Mouse (Mus musculus) limb, embryonic 13.5 days (tissue): ENCODE measurements around the gene Pld3. TPM values are rescaled to one million over a fixed set of nuclear protein-coding genes. Genes with fewer than 3 reads are reported as not detected.

ENCODE experiments used
- ATAC-seq: fragments of 200-750 bp; cut with Nextera tagmentation; 2 replicates; pipeline ENCODE4 v1.8.0; 2017; ENCODE audit warnings: low read depth, moderate number of reproducible peaks, moderate TSS enrichment; ENCODE audit not compliant: low FRiP score
- H3K27ac ChIP-seq: fragments of 300-500 bp; sonication (generic); 2 replicates; pipeline ENCODE4 v1.5.1; 2015; ENCODE audit warnings: inconsistent platforms, mild to moderate bottlenecking, moderate library complexity
- H3K27me3 ChIP-seq: fragments of 300-500 bp; sonication (generic); 2 replicates; pipeline ENCODE4 v1.6.1; 2015; ENCODE audit warnings: mild to moderate bottlenecking, inconsistent platforms
- H3K36me3 ChIP-seq: fragments of 300-500 bp; sonication (generic); 2 replicates; pipeline ENCODE4 v1.6.1; 2015; ENCODE audit warnings: inconsistent platforms, mild to moderate bottlenecking, moderate library complexity
- H3K4me1 ChIP-seq: fragments of 300-500 bp; sonication (generic); 2 replicates; pipeline ENCODE4 v1.6.1; 2015; ENCODE audit warnings: inconsistent platforms
- H3K4me2 ChIP-seq: fragments of 300-500 bp; sonication (generic); replicated peaks from 2 replicates; pipeline ENCODE4 v1.6.1; 2015; ENCODE audit warnings: inconsistent platforms, mild to moderate bottlenecking, moderate library complexity
- H3K4me3 ChIP-seq: fragments of 300-500 bp; sonication (generic); 2 replicates; pipeline ENCODE4 v1.5.1; 2015; ENCODE audit warnings: moderate library complexity, mild to moderate bottlenecking, inconsistent platforms
- H3K9ac ChIP-seq: fragments of 300-500 bp; sonication (generic); 2 replicates; pipeline ENCODE4 v1.6.1; 2015; ENCODE audit warnings: mild to moderate bottlenecking, inconsistent platforms
- H3K9me3 ChIP-seq: fragments of 300-500 bp; sonication (generic); 2 replicates; pipeline ENCODE4 v1.6.1; 2016; ENCODE audit warnings: inconsistent platforms
- whole genome bisulfite sequencing: fragments of 180-500 bp; shearing (Covaris S2); methylation state at CpG from one replicate; pipeline ENCODE4 v1.1.7; 2015; 5-methylcytosine and 5-hydroxymethylcytosine counted together
- polyA plus RNA-seq: library from polyadenylated mRNA; unstranded; fragments of >200 nt; fragmentation: Nextera tagmentation; extraction: Ambion mirVana; gene quantifications from 2 replicates; pipeline ENCODE4 v1.2.1, GENCODE M21; 2015

The Pld3 gene
- polyA plus RNA-seq, 1 experiment from 2014 or later, result 95.0 TPM

- H3K36me3 ChIP-seq, result peaks cover 91% of the 10 kb centered on the region
- H3K9me3 ChIP-seq, result no peaks in the 10 kb centered on the region
- no peak overlapping the region for H3K9ac ChIP-seq
- H3K27ac ChIP-seq, result no peak overlapping the region
- 87% methylated on average over 2 of the region's 2 CpGs for WGBS
- no peak overlapping the region for H3K4me2 ChIP-seq
- ATAC-seq, result no peak
- no peaks in the 10 kb centered on the region for H3K27me3 ChIP-seq
- H3K4me1 ChIP-seq, result no peaks in the 10 kb centered on the region
- no peak overlapping the region for H3K4me3 ChIP-seq
Observed at GRCm38 (mm10) chr7:27535386-27535785, 17.6 kb downstream of the Pld3 start.

GRCm38 (mm10) chr7:27532480-27533050 is 20.5 kb downstream of the Pld3 start:
- no peak overlapping the region for H3K27ac ChIP-seq
- H3K9ac ChIP-seq, result no peak overlapping the region
- ATAC-seq, result no peak
- peaks cover 86% of the 10 kb centered on the region for H3K36me3 ChIP-seq
- no peaks in the 10 kb centered on the region for H3K27me3 ChIP-seq
- WGBS, result 84% methylated on average over 9 of the region's 9 CpGs
- no peak overlapping the region for H3K4me3 ChIP-seq
- H3K9me3 ChIP-seq, result no peaks in the 10 kb centered on the region
- H3K4me1 ChIP-seq, result no peaks in the 10 kb centered on the region
- no peak overlapping the region for H3K4me2 ChIP-seq

GRCm38 (mm10) chr7:27531707-27532106 is 21.3 kb downstream of the Pld3 start:
- Histone ChIP-seq H3K36me3 (peaks cover 79% of the 10 kb centered on the region), H3K9me3 (no peaks in the 10 kb centered on the region), H3K4me1 (no peaks in the 10 kb centered on the region), H3K4me3 (no peak overlapping the region), H3K27ac (no peak overlapping the region), H3K4me2 (no peak overlapping the region), H3K27me3 (no peaks in the 10 kb centered on the region), H3K9ac (no peak overlapping the region)
- 83% methylated on average over 10 of the region's 10 CpGs for WGBS
- no peak for ATAC-seq

- ATAC-seq, result no peak
- Histone ChIP-seq H3K9me3 (no peaks in the 10 kb centered on the region), H3K36me3 (peaks cover 72% of the 10 kb centered on the region), H3K9ac (no peak overlapping the region), H3K27me3 (no peaks in the 10 kb centered on the region), H3K27ac (no peak overlapping the region), H3K4me2 (no peak overlapping the region), H3K4me3 (no peak overlapping the region), H3K4me1 (no peaks in the 10 kb centered on the region)
- 66% methylated on average over 3 of the region's 3 CpGs for WGBS
Observed at GRCm38 (mm10) chr7:27530937-27531336, 22.1 kb downstream of the Pld3 start.

- H3K4me3 ChIP-seq, result no peak overlapping the region
- ATAC-seq, result no peak; the same call in 1 of the 2 replicates
- WGBS, result 79% methylated on average over 21 of the region's 21 CpGs
Observed at GRCm38 (mm10) chr7:27529070-27529469, 23.9 kb downstream of the Pld3 start.

GRCm38 (mm10) chr7:27526039-27526827 is 26.8 kb downstream of the Pld3 start:
- Histone ChIP-seq H3K9me3 (no peaks in the 10 kb centered on the region), H3K36me3 (peaks cover 27% of the 10 kb centered on the region), H3K4me3 (no peak overlapping the region), H3K9ac (peak overlapping the region; percentile 45; the same call in 1 of the 2 replicates), H3K4me2 (no peak overlapping the region), H3K27me3 (no peaks in the 10 kb centered on the region), H3K4me1 (no peaks in the 10 kb centered on the region), H3K27ac (no peak overlapping the region)
- ATAC-seq, result peak; percentile 60
- 25% methylated on average over 10 of the region's 10 CpGs for WGBS

More at GRCm38 (mm10) chr7:27529070-27529469, 23.9 kb downstream of the Pld3 start:
- Histone ChIP-seq H3K27ac (no peak overlapping the region), H3K9me3 (no peaks in the 10 kb centered on the region), H3K27me3 (no peaks in the 10 kb centered on the region), H3K4me1 (no peaks in the 10 kb centered on the region), H3K4me2 (no peak overlapping the region), H3K9ac (no peak overlapping the region), H3K36me3 (peaks cover 53% of the 10 kb centered on the region)

- H3K4me3 ChIP-seq, result no peak overlapping the region
- H3K36me3 ChIP-seq, result peaks cover 9% of the 10 kb centered on the region
- H3K4me2 ChIP-seq, result no peak overlapping the region
- ATAC-seq, result no peak
- WGBS, result 95% methylated on average over 13 of the region's 13 CpGs
- no peak overlapping the region for H3K27ac ChIP-seq
- H3K4me1 ChIP-seq, result no peaks in the 10 kb centered on the region
- H3K9ac ChIP-seq, result no peak overlapping the region
- H3K9me3 ChIP-seq, result no peaks in the 10 kb centered on the region
- H3K27me3 ChIP-seq, result no peaks in the 10 kb centered on the region
Observed at GRCm38 (mm10) chr7:27523805-27524204, 29.2 kb downstream of the Pld3 start.

GRCm38 (mm10) chr7:27522967-27523366 is 30.1 kb downstream of the Pld3 start, which contains the start of gene Hipk4:
Hipk4 (plus strand) TSS chr7:27523267.
- Histone ChIP-seq H3K9ac (no peak within 1 kb of the TSS; the same call in 1 of the 2 replicates), H3K27ac (no peak within 1 kb of the TSS), H3K36me3 (peaks cover 10% of the 10 kb centered on the region), H3K9me3 (no peaks in the 10 kb centered on the region), H3K4me3 (no peak within 1 kb of the TSS), H3K4me2 (no peak within 1 kb of the TSS), H3K4me1 (no peaks in the 10 kb centered on the region), H3K27me3 (no peaks in the 10 kb centered on the region)
- no peak for ATAC-seq
- WGBS, result 66% methylated on average over 5 of the region's 5 CpGs

GRCm38 (mm10) chr7:27520599-27520998 is 32.4 kb downstream of the Pld3 start:
- H3K36me3 ChIP-seq, result peaks cover 28% of the 10 kb centered on the region
- H3K4me1 ChIP-seq, result no peaks in the 10 kb centered on the region
- H3K9ac ChIP-seq, result no peak overlapping the region
- no peak overlapping the region for H3K4me2 ChIP-seq
- H3K27ac ChIP-seq, result no peak overlapping the region
- H3K9me3 ChIP-seq, result no peaks in the 10 kb centered on the region
- no peaks in the 10 kb centered on the region for H3K27me3 ChIP-seq
- no peak overlapping the region for H3K4me3 ChIP-seq
- WGBS, result 58% methylated on average over 1 of the region's 1 CpGs
- no peak for ATAC-seq

- Histone ChIP-seq H3K36me3 (peaks cover 28% of the 10 kb centered on the region), H3K4me2 (no peak overlapping the region), H3K27ac (no peak overlapping the region), H3K27me3 (no peaks in the 10 kb centered on the region), H3K9me3 (no peaks in the 10 kb centered on the region), H3K4me1 (no peaks in the 10 kb centered on the region), H3K9ac (no peak overlapping the region), H3K4me3 (no peak overlapping the region)
- no peak for ATAC-seq
Observed at GRCm38 (mm10) chr7:27520104-27520503, 32.9 kb downstream of the Pld3 start.

- Histone ChIP-seq H3K4me2 (no peak overlapping the region), H3K9ac (no peak overlapping the region), H3K4me1 (no peaks in the 10 kb centered on the region), H3K27me3 (no peaks in the 10 kb centered on the region), H3K27ac (no peak overlapping the region), H3K36me3 (peaks cover 28% of the 10 kb centered on the region), H3K9me3 (no peaks in the 10 kb centered on the region), H3K4me3 (no peak overlapping the region)
- no peak for ATAC-seq
- WGBS, result 84% methylated on average over 9 of the region's 9 CpGs
Observed at GRCm38 (mm10) chr7:27518314-27518713, 34.7 kb downstream of the Pld3 start.

GRCm38 (mm10) chr7:27514961-27515360 is 38.1 kb downstream of the Pld3 start:
- Histone ChIP-seq H3K4me2 (no peak overlapping the region), H3K9ac (no peak overlapping the region), H3K27ac (no peak overlapping the region), H3K9me3 (no peaks in the 10 kb centered on the region), H3K27me3 (no peaks in the 10 kb centered on the region), H3K4me1 (no peaks in the 10 kb centered on the region), H3K4me3 (no peak overlapping the region), H3K36me3 (peaks cover 27% of the 10 kb centered on the region)
- ATAC-seq, result no peak
- 64% methylated on average over 9 of the region's 9 CpGs for WGBS
